Mouse (Mus musculus) naive thymus-derived CD4-positive, alpha-beta T cell, adult 2 months (primary cell): ENCODE data around the gene Irak2.
A peak's percentile ranks its signal among the peaks of the same experiment; 100 is the strongest.

Experiments used
- DNase-seq: peaks from one replicate; pipeline ENCODE4 v3.0.0-alpha.2; 2011; ENCODE audit warnings: low read depth

Gene Irak2

DNA sequence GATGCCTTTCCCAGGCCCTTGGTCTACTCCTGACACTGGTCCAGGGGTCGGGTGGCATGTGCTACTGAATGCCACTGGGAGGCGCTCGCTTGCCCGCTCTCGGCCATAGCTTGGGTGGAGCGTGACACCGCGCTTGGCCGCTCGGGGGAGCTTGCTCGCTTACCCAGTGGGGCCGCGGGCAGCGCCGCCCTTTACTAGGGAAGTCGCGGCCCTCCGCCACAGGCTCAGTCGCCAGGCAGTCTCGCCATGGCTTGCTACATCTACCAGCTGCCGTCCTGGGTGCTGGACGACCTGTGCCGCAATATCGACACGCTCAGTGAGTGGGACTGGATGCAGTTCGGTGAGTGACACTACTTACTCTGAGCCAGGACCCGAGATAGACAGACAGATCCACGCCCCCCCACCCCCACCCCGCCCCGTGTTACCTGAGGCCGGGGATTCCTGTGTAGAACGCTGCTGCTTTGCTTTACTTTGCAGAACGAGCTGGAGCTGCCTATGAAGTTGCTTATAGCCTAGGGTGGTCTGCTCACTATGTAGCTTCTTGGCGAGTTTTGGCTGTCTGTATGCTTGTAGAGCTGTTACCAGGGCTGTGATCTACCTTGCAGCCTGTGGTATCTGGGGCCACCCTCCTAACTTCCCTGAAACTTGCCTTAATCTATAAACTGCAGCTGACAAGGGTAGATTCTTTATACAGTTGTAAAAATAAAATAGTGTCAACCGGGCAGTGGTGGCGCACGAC lies at the start of gene Irak2:
Gene Irak2 (plus strand): TSS at position 166 of the 739 bp plus-strand sequence.
- DNase-seq, result peak; percentile 95

DNA sequence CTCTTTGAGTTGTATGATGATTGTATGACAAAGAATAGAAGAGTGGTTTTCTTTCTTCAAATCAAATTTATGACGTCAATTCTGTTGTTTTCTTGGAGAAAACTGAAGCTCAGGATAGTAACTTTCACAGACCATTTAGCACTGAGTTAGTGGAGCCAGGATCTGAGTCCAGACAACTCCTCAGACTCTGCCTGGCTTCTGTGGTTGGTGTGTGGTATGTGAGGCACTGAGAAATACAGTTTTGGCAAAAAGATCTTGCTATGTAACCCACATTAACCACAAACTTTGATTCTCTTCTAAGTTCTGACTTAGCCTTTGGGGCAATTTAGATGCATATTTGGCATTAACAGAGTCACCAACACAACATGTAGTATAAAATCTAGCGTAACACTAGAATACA lies 45.6 kb upstream of the Irak2 start:
- no peak for DNase-seq

DNA sequence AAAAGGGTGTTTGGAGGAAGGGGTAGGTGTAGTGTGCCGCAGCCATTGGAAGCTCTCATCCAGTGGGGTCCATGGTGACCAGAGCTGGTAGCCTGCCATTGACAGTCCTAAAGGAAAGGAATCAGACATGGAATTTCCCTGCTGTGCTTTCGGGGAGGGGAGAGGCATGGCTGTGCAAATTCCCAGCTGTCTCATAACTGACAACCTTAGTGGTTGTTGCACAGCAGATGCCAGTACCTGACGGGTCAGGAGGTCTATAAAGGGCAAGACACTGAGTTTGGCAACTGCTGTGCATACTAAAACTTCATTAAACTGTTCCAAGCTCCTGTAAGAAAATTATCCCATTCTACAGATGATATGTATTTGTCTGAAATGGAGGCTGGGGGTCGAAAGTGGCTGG lies 40.3 kb upstream of the Irak2 start:
- no peak for DNase-seq

DNA sequence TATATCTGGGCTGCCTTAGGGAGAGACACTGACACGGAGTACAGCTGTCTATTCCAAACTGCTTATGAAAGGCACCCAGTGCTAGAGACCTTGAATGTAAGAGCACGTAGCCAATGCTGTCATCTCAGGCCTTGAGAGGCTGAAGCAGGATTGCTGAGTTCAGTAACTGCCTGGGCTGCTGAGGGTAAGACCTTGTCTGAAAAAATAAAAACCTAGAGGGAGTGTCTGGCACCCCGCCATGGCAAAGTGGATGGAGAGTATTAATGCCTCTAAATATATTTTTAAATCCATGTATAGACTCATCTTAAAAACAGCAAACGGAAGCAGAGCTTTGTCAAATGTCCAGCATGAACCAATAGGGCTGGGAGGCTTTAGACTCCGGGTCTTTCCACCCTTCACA lies 38.4 kb upstream of the Irak2 start:
- DNase-seq, result no peak

DNA sequence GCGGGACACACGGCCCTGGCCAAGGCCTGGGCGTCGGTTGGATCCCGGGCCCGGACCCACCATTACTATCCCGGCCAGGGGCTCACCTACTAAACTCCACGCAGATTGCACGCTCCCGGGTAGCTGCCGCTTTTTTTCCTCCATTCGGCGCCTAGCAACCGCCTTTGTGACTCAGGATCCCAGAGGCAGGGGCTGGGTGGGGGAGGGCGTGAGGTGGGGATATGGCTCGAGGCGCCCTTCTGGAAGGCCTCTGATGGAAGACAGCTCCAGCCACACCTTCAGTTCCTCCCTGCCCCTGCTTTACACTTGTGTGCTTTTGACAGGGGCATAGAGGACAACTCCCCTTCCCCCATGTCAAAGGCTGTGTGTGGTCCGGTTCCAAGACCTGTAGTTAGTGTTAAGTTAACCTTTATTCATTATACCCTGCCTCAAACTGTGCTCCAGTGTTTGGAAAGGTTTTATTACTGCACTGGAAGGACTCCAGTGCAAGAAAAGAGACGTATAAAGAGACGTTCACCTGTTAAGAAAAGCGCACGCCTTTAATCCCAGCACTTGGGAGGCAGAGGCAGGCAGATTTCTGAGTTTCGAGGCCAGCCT lies 37.6 kb upstream of the Irak2 start, which contains the start of gene Fancd2os:
Gene Fancd2os (minus strand): TSS at position 173 of the 597 bp plus-strand sequence.
- DNase-seq, result no peak

DNA sequence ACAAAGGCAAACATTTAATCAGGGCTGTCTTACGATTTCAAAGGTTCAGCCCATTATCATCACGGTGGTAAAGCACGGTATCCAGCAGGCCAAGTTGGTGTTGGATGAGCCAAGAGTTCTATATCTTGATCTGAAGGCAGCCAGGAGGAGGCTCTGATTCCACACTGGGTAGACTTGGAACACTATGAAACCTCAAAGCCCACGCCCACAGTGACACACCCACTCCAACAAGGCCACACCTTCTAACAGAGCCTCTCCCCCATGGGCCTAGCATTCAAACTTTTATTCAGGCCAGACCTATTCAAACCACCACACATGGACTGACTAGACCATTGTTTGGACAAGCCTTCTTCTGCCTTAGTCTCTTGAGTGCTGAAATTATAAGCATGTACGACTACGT lies 35.4 kb upstream of the Irak2 start:
- no peak for DNase-seq

DNA sequence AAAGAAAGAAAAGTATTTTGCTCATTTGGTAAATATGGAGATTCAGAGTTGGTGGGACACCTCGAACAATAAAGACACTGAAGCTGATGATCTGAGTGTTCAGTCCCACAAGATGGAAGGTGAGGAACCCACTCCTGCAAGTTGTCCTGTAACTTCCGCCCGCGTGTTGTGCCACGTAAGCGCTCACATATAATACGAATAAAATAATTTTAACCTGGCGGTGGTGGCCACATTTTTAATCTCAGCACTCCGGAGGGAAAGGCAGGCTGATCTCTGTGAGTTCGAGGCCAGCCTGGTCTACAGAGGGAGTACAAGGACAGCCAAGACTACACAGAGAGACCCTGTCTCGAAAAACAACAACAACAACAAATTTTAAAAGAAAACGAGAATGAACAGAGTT lies 34.3 kb upstream of the Irak2 start:
- DNase-seq, result no peak

DNA sequence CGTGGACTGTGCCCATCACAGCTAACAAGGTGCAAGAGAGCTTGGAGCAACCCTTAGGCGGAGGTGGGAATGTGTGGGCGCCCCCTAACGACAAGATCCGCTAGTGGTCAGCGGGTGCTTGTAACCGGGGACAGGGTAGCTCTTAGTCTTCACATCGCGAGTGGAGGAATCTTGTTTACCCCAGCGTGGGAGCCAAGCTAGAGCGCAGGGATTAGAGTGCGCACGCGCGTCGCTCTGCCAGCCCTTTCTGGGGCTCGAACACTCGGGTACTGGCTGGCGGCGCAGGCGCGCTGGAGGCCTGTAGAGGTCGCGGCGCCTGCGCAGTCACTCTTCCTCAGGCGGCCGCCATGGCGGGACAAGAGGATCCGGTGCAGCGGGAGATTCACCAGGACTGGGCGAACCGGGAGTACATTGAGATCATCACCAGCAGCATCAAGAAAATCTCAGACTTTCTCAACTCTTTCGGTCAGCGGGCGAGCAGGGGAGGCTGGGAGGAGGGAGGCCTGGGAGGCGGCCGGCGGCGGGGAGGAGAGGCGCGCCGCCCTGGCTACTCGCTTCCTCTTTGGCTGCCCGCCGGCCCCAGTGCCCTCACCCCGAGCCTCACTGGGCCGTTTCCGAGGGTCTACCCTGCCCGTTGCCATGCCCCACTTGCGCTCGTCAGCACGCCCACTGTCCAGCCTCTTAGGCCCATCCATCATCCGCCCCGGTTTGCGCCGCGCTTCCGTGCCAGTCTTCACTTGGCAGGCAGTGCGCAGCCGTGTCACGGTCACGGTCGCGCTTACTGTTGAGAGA lies 33.6 kb upstream of the Irak2 start, which contains the start of gene Brk1:
Gene Brk1 (plus strand): TSS at position 341 of the 792 bp plus-strand sequence.
- DNase-seq, result peak; percentile 93

DNA sequence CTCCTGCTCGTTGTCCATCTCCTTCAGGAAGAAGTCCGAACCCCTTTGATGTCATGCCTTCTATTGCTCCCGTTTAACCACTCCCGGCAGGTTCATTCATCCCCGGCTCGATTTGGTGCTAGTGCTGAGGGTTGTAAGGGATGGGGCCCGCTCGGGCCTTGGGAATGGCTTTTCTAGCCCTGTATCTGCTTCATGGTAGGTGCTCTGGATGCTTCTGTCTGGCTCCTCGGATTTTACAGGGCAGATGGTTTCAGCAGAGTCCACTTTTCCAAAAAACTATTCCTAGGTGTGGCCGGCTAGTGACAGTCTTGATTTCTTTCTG lies 33.1 kb upstream of the Irak2 start:
- DNase-seq, result no peak

DNA sequence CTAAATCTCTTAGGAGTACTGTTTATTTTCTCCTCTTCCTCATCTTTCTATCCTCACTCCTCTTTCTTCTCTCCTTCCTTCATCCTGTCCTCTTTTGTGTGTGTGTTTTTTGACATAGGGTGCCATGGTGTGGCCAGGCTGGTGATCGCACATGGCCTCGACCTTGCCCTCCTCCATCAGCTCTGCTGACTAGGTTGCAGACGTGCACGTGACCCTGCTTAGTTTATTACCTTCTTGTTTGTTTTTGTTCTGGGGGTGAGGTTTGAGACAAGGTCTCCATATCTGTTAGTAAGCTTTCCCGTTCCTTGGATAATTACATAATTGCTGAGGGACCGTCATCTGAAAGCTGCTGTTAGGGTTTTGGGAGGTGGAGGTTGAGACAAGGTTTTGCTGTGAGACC lies 29.4 kb upstream of the Irak2 start:
- no peak for DNase-seq

DNA sequence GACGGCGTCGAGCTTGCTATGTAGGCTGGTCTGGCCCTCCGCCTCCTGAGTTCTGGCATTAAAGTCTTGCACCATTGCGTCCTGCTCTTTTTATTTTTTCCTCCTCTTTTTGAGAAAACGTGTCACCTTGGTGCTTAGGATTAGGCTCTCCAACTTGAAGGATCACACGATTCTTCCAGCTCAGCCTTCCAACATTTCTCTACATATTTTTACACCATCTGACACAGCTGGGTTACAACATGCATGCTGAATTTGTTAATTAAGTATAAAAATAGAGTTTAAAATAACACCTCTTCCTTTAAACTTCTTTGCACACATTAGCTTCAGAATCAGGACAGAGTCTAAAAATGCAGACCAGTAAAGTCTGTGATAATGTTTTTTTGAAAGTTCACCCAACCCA lies 29.0 kb upstream of the Irak2 start:
- DNase-seq, result no peak

DNA sequence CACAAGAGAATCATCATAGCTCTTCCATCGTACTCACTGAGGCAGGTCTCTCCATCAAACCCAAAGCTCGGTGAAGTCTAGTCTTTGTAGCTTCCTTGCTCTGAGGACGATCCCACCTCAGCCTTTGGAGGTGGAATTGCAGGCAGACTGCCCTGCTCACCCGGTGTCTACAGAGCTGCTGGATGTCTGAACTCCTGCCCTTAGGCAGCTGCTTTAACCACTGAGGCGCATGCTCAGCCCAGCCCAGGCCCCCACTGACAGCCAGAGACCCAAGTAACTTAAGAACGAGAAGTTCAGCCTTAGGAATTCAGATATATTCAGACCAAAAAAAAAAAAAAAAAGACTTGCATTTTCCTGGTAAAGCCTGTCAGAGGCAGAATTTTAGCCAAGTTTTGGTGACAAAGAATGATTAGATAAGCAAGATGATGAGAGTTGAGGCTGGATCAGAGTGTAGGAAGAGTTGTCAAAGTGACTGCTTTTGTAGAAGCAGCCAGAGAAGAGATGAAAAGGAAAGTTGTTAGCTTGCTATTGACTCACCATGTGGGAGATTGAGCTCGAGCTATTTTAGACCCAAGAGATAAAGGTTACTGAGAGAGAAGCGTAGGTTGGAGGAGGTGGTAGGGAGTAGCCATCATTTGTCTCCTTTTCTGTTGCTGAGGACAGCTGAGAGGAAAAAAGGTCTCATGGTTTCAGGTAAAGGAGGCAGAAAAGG lies 25.9 kb upstream of the Irak2 start:
- no peak for DNase-seq

DNA sequence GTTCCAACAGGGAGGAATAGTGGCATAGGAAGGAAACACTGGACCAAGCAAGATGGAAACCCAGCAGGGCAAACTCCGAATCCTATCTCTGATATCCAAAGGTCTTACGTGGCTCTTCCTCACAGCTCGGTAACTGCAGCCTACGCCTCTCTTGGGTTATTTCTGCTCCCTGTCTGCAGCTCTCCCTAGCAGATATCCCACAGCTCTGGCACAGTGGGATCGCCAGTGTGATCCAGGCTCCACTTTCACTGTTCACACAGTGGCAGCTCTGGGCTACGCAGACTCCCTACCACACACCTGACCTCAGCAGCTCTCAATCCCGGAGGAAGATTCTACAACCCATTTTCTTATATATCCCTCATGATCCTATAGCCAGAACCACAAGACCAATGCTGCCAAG lies 24.1 kb upstream of the Irak2 start:
- DNase-seq, result no peak

DNA sequence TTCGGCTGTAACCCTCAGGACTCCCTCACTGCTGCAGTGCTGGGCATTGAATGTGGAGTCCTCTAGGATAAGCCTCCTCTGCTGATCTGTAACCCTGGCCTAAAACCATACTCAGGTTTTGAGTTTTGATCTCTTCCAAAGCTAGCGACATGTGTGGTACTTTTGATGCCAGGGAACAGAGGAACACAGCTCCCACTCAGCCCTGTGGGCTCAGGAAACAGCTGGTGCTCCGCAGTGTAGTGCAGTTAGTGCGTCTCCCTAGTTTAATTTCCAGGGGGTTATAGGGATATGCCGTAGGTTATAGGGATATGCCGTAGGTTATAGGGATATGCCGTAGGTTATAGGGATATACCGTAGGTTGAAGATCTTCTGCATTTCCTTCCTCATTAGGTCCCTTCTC lies 23.3 kb upstream of the Irak2 start:
- no peak for DNase-seq

DNA sequence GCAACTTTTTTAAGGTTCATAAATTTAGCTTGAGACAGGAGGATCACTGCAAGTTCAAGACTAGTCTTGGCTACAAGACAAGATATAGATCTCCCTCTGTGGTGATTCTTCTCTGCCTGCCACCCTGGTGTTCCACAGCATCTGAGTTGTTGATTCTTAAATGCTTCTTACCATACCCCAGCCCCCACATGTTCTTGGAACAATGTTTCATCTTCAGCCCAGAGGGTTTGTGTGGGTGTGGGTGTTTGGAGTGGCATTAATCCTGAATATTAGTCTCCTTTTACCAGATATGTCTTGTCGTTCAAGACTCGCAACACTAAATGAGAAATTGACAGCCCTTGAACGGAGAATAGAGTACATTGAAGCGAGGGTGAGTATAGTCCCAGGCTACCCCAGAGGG lies 22.8 kb upstream of the Irak2 start:
- DNase-seq, result no peak

DNA sequence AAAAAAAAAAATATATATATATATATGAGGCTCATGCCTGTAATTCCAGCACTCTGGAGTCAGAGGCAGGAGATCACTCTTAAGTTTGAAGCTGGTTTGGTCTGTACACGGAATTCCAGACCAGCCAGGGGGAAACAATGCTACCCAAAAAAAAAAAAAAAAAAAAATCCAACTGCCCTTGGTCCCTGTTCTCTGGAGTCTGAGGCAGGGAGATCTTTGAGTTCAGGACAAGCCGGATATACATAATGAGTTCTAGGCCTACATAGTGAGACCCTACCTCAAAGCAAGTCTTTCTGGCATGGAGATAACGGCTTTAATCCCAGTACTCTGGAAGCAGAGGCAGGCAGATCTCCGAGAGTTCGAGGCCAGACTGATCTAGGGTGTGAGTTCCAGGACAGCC lies 14.9 kb upstream of the Irak2 start:
- DNase-seq, result no peak

DNA sequence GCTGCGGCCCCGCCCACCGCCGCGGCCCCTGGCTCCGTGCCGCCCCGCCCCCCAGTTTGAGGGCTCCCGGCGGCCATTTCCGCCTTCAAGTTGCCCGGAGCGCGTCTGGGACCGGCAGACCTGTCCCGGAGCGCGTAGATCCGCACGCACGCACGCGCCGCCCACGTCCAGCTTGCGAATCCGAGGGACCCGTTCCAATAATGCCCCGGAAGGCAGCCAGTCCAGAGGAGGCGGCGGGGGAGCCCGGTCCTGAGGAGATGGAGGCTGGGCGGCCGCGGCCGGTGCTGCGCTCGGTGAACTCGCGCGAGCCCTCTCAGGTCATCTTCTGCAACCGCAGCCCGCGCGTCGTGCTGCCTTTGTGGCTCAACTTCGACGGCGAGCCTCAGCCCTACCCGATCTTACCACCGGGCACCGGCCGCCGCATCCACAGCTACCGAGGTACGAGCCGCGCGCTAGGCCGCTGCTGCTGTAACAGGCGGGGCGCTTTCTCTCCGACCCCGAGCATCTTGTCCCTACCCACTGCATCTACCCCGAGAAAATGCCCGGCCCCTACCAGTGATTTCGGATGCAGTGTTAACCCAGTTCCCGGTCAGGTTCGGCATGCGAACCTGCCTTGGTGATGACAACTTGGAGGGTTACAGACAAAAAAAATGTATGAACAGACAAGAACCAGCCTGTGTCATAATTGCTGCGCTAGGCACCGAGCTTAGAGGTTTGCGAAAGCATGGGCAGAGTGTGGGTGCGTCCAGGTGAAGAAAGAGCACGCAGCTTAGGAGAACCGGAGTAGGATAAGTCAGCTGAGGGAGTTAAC lies 14.1 kb upstream of the Irak2 start, which contains the start of gene Vhl:
Gene Vhl (plus strand): TSS at position 19 of the 811 bp plus-strand sequence.
- DNase-seq, result peak; percentile 84

DNA sequence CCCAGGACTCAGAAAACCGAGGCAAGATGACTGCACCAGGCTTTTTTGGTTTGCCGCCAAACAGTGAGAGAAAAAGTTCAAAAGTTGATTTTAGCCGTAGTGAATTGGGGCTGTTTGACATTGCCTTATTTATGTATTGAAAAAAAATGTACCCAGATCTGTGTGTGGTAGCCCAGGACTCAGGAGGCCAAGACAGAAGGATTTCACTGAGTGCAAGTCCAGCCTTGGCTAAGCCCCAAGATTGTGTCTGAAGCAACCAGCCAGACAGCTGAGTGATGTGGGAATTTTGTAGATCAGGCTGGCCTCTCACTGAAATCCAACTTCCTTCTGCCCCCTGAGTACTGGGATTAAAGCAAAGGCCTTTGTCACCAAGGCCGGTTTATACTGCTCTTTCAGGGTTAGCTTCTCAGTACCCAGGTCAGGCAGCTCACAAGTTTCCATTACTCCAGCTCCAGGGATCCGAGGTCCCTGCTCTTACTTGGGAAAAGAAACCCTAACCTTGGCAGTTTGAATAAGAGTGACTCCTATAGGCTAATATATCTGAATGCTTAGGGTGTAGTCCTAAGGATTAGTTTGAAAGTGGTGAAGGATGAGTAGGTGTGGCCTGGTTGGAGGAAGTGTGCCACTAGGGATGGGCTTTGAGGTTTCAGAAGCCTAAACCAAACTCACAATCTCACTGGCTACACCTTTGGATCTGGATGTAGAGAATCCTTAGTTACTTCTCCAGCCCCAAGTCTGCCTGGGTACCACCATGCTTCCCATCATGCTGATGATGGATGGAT lies 13.1 kb upstream of the Irak2 start:
- DNase-seq, result no peak

DNA sequence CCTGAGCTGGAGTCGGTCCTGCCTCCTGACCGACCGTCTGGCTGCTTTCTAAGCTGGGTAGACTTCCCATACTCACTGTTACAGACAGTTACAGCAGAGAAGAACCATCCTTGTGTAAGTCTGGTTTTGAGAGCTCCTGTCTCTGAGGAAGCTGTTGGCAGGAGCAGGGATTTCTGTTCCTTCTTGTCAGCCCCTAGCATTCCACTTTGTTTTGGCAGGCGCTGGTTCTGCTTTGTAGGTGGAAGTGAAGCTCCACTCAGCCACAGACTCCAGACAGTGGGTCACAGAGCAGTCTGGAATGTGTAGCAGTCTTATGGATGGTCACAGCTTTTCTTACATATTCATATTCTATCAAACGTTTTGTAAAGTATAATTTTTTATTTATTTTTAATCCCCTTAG lies 7.9 kb upstream of the Irak2 start:
- no peak for DNase-seq

DNA sequence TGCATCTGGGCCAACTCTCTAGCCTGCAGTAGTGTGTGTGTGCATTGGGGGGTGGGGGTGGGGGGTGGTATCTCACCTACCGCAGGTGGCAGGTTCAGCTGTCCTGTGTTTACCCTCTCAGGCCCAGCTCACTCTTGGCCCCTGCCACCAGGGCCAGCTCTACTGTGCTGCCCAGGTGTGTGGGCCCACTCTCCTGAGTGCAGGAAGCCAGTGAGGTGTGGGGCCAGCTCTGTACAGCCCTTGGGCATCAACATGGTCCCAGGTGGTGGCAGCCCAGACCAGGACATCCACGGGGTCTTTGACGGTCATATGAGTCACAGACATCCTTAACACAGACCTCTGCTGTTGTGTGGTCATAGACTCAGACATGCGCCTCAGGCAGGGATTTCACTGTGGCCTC lies 5.4 kb upstream of the Irak2 start:
- no peak for DNase-seq

DNA sequence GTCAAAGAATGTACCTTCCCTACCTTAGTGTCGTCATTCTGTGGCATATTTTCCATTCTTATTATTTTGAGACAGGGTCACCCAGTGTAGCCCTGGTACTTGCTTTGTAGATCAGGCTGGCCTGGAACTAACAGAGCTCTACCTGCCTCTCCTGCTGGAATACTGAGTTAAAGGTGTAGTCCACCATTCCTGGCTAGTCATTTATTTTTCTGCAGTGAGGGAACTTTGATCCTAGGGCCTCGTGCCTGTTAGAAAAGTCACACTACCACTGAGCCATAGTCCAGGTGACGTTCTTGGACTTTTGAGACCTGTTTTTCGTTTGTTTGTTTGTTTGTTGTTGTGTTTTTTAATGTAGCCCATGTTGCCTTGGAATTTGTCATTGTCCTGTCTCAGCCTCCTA lies 934 bp downstream of the Irak2 start:
- no peak for DNase-seq
